Mouse (Mus musculus): Measurements from ENCODE around the gene Sirt3. TPM values are rescaled to one million over a fixed set of nuclear protein-coding genes. Genes with fewer than 3 reads are reported as not detected.
"Not testable (repeated sequence)": the region's sequence is repeated elsewhere in the genome, so short reads cannot be mapped to it uniquely, and the experiment has no call there.

Gene Sirt3
- polyA plus RNA-seq, 1 experiment from 2014 or later = 24.7 TPM

DNA sequence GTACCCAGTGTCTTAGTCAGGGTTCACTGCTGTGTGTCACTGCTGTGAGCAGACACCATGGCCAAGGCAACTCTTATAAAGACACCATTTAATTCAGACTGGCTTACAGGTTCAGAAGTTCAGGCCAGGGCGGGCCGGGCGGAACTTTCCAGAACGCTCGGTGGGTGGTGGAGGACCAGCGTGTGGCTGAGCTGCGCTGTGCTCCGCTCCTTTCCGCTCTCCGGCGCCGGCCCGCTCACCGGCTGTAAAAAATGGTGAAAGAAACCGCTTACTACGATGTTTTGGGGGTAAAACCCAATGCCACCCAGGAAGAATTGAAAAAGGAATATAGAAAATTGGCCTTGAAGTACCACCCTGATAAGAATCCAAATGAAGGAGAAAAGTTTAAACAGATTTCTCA, 8.5 kb upstream of the Sirt3 start:
- H3K27ac ChIP-seq; H3K9me3 ChIP-seq; H3K4me1 ChIP-seq; H3K4me3 ChIP-seq (replicated peaks); H3K27me3 ChIP-seq; H3K9ac ChIP-seq; ATAC-seq (ENCODE audit: low FRiP score); H3K4me2 ChIP-seq: not testable (repeated sequence)
- WGBS = 96% methylated on average over 16 of the region's 16 CpGs
- peaks cover 78% of the 10 kb centered on the region for H3K36me3 ChIP-seq (replicated peaks)

DNA sequence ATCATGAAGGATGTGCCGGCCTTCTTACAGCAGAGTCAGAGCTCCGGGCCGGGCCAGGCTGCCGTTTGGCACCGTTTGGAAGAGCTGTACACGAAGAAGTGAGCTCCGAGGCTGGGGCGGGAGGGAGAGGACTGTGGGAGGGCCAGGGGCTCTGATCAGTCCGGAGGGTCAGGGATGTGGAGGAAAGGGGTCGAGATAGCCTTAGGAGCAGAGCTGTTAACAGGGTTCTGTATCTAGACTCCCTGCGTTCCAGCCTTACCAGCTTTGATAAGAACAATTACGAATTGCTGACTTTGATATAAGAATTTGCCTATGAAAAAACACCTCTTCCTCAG, 327 bp upstream of the Sirt3 start:
- under 1% methylated on average over 12 of the region's 12 CpGs for WGBS
- peak; percentile 73 for ATAC-seq (ENCODE audit: low FRiP score)
- Histone ChIP-seq H3K27ac (peak overlapping the region; percentile 69), H3K4me2 (peak overlapping the region; percentile 66), H3K4me3 (replicated peaks) (peak overlapping the region; percentile 95), H3K36me3 (replicated peaks) (peaks cover 21% of the 10 kb centered on the region), H3K27me3 (no peaks in the 10 kb centered on the region), H3K4me1 (peaks cover 17% of the 10 kb centered on the region), H3K9me3 (no peaks in the 10 kb centered on the region), H3K9ac (peak overlapping the region; percentile 83)

GRCm38 (mm10) chr7:140880865-140881515, 1.1 kb downstream of the Sirt3 start:
- Histone ChIP-seq H3K9ac (peak overlapping the region; percentile 83), H3K4me1 (peaks cover 17% of the 10 kb centered on the region), H3K27me3 (no peaks in the 10 kb centered on the region), H3K4me2 (peak overlapping the region; percentile 66), H3K27ac (no peak overlapping the region), H3K36me3 (replicated peaks) (peaks cover 20% of the 10 kb centered on the region), H3K9me3 (no peaks in the 10 kb centered on the region), H3K4me3 (replicated peaks) (peak overlapping the region; percentile 95)
- ATAC-seq (ENCODE audit: low FRiP score) = no peak
- WGBS = 32% methylated on average over 8 of the region's 8 CpGs

DNA sequence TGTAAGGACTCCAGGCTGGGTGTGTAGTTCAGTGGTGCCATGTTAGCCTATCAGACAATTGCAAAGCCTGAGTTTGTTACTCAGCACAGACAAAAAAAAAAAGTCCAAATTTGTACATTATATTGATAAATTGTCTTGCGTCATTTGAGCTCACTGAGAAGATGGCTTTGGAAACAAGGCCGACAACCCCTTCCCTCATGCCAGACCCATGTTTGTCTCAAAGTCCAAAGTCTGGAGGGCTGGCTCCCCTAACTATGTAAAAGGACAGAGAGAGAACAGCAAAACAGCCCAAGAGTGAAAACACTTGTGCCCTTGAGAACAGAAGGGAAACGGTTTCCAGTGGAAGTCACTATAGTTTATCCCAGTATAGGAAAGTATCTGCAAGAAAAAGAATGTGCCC, 1.7 kb downstream of the Sirt3 start:
- 91% methylated on average over 3 of the region's 3 CpGs for WGBS
- no peak for ATAC-seq (ENCODE audit: low FRiP score)
- H3K4me1 ChIP-seq = peaks cover 17% of the 10 kb centered on the region
- no peaks in the 10 kb centered on the region for H3K27me3 ChIP-seq
- no peaks in the 10 kb centered on the region for H3K9me3 ChIP-seq
- no peak overlapping the region for H3K4me3 ChIP-seq (replicated peaks)
- H3K27ac ChIP-seq = no peak overlapping the region
- H3K4me2 ChIP-seq = peak overlapping the region; percentile 66; the same call in 1 of the 2 replicates
- no peak overlapping the region for H3K9ac ChIP-seq
- H3K36me3 ChIP-seq (replicated peaks) = peaks cover 22% of the 10 kb centered on the region

DNA sequence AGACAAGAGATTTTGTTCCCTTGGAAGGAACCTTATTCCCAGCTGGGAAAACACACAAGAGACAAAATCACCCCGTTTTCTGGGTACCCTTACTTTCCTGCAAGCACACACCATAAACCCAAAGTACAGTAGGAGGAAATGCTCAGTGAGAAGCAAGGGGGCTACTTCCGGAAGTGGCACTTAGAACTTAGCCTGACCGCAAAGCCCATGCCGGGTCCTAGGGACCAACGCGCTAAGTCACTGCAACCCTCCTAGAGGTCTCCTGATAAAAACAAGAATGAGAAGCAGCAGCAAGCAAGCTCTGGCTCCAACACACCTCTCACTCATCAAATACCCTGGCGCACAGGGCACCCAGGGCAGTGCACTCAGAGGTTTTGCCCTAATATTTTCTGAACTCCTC, 2.8 kb downstream of the Sirt3 start:
- Histone ChIP-seq H3K27me3 (no peaks in the 10 kb centered on the region), H3K27ac (no peak overlapping the region), H3K4me1 (peaks cover 17% of the 10 kb centered on the region), H3K4me2 (no peak overlapping the region), H3K36me3 (replicated peaks) (peaks cover 30% of the 10 kb centered on the region), H3K9ac (no peak overlapping the region), H3K9me3 (no peaks in the 10 kb centered on the region), H3K4me3 (replicated peaks) (no peak overlapping the region)
- 92% methylated on average over 7 of the region's 7 CpGs for WGBS
- ATAC-seq (ENCODE audit: low FRiP score) = no peak

DNA sequence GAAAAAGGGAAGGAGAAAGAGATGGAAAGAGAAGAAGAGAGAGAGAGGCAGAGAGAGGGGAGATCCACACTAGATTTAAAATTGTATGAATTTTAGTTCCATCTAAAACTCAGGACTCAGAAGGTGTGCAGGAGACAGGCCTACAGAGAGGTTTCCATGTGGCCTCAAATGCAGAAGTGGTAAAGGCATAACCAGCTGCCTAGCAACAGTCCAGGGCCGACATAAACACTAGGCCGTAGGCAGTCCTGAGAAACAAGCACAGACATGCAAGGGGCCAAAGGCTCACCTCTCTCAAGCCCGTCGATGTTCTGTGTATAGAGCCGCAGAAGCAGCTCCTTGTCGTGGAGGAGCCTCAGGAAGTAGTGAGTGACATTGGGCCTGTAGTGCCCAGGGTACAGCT, 4.7 kb downstream of the Sirt3 start:
- H3K9ac ChIP-seq = no peak overlapping the region; the same call in 1 of the 2 replicates
- no peak overlapping the region for H3K4me3 ChIP-seq (replicated peaks)
- no peak overlapping the region for H3K4me2 ChIP-seq
- peaks cover 33% of the 10 kb centered on the region for H3K36me3 ChIP-seq (replicated peaks)
- peaks cover 7% of the 10 kb centered on the region for H3K4me1 ChIP-seq
- no peaks in the 10 kb centered on the region for H3K27me3 ChIP-seq
- no peak for ATAC-seq (ENCODE audit: low FRiP score)
- 92% methylated on average over 6 of the region's 6 CpGs for WGBS
- no peak overlapping the region for H3K27ac ChIP-seq
- H3K9me3 ChIP-seq = no peaks in the 10 kb centered on the region

- peaks cover 39% of the 10 kb centered on the region for H3K36me3 ChIP-seq (replicated peaks)
- no peak overlapping the region for H3K9ac ChIP-seq
- H3K4me1 ChIP-seq = no peaks in the 10 kb centered on the region
- H3K4me2 ChIP-seq = no peak overlapping the region
- H3K27ac ChIP-seq = no peak overlapping the region
- H3K9me3 ChIP-seq = no peaks in the 10 kb centered on the region
- no peak for ATAC-seq (ENCODE audit: low FRiP score)
- H3K27me3 ChIP-seq = no peaks in the 10 kb centered on the region
- no peak overlapping the region for H3K4me3 ChIP-seq (replicated peaks)
- 87% methylated on average over 4 of the region's 4 CpGs for WGBS
Measured at GRCm38 (mm10) chr7:140874224-140874623, 7.9 kb downstream of the Sirt3 start.

GRCm38 (mm10) chr7:140864761-140865160, 17.3 kb downstream of the Sirt3 start:
- no peak overlapping the region for H3K9ac ChIP-seq
- H3K4me1 ChIP-seq = 0 out of 2 replicates have a peak, but pooled peaks cover under 1% of the 10 kb centered on the region
- H3K4me2 ChIP-seq = no peak overlapping the region
- H3K27me3 ChIP-seq = no peaks in the 10 kb centered on the region
- no peaks in the 10 kb centered on the region for H3K9me3 ChIP-seq
- ATAC-seq (ENCODE audit: low FRiP score) = no peak
- WGBS = 95% methylated on average over 12 of the region's 12 CpGs
- H3K27ac ChIP-seq = no peak overlapping the region
- H3K36me3 ChIP-seq (replicated peaks) = peaks cover 65% of the 10 kb centered on the region
- no peak overlapping the region for H3K4me3 ChIP-seq (replicated peaks)

DNA sequence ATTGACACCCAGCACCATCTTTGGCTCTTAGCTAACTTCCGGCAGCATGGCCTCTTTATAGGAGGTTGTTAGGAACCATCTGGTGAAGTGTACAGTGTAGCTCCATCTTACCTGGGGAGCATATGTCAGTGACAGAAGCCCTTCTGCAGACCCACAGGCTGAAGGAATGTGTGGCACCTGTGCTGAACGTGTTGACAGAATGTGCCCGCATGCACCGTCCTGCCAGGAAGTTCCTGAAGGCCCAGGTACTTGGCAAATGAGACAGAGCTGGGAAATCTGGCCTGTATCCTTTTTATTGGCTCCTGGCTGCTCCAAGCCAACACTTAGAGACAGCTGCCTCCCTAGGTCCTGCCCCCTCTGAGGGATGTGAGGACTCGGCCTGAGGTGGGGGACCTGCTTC, 21.4 kb downstream of the Sirt3 start:
- no peak for ATAC-seq (ENCODE audit: low FRiP score)
- Histone ChIP-seq H3K4me2 (no peak overlapping the region), H3K9ac (no peak overlapping the region), H3K9me3 (no peaks in the 10 kb centered on the region), H3K4me1 (peaks cover 22% of the 10 kb centered on the region), H3K36me3 (replicated peaks) (peaks cover 63% of the 10 kb centered on the region), H3K27me3 (no peaks in the 10 kb centered on the region), H3K4me3 (replicated peaks) (no peak overlapping the region), H3K27ac (no peak overlapping the region)
- WGBS = 94% methylated on average over 5 of the region's 5 CpGs

DNA sequence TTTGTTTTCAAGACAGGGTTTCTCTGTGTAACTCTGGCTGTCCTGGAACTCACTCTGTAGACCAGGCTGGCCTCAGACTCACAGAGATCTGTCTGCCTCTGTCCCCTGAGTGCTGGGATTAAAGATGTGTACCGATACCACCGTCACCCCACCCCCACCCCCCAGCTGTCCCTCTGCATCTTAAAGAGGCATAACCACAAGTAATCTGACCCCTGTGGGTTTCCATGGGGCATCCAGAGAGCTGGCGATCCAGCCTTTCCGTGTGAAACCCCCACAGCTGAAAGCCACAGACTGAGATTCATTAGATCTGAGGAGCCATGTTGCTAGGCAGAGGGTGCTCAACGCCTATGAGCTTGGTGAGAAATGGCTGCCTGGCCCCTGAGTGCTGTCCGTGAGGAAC, 22.1 kb downstream of the Sirt3 start:
- peaks cover 29% of the 10 kb centered on the region for H3K4me1 ChIP-seq
- H3K36me3 ChIP-seq (replicated peaks) = peaks cover 62% of the 10 kb centered on the region
- 81% methylated on average over 6 of the region's 6 CpGs for WGBS
- no peaks in the 10 kb centered on the region for H3K27me3 ChIP-seq
- no peak for ATAC-seq (ENCODE audit: low FRiP score)
- H3K9me3 ChIP-seq = no peaks in the 10 kb centered on the region
- no peak overlapping the region for H3K27ac ChIP-seq
- H3K4me3 ChIP-seq (replicated peaks) = no peak overlapping the region
- H3K4me2 ChIP-seq = no peak overlapping the region
- no peak overlapping the region for H3K9ac ChIP-seq

GRCm38 (mm10) chr7:140858746-140859145, 23.4 kb downstream of the Sirt3 start:
- no peak for ATAC-seq (ENCODE audit: low FRiP score)
- Histone ChIP-seq H3K4me2 (peak overlapping the region; percentile 97), H3K4me3 (replicated peaks) (0 out of 2 replicates have a peak overlapping the region, but pooled peaks have one; percentile 78), H3K9ac (no peak overlapping the region), H3K4me1 (peaks cover 32% of the 10 kb centered on the region), H3K27me3 (no peaks in the 10 kb centered on the region), H3K27ac (no peak overlapping the region), H3K36me3 (replicated peaks) (peaks cover 60% of the 10 kb centered on the region), H3K9me3 (no peaks in the 10 kb centered on the region)
- WGBS = 94% methylated on average over 8 of the region's 8 CpGs

GRCm38 (mm10) chr7:140857550-140858505, 24.3 kb downstream of the Sirt3 start, which contains the start of gene Bet1l:
TSS of gene Bet1l (minus strand) at chr7:140857577.
- H3K27me3 ChIP-seq = no peaks in the 10 kb centered on the region
- H3K9ac ChIP-seq = peak within 1 kb of the TSS; percentile 90
- H3K4me2 ChIP-seq = peak within 1 kb of the TSS; percentile 97
- ATAC-seq (ENCODE audit: low FRiP score) = peak; percentile 57
- H3K4me3 ChIP-seq (replicated peaks) = peak within 1 kb of the TSS; percentile 78
- H3K27ac ChIP-seq = peak within 1 kb of the TSS; percentile 89
- 39% methylated on average over 40 of the region's 40 CpGs for WGBS
- peaks cover 32% of the 10 kb centered on the region for H3K4me1 ChIP-seq
- H3K36me3 ChIP-seq (replicated peaks) = peaks cover 60% of the 10 kb centered on the region
- no peaks in the 10 kb centered on the region for H3K9me3 ChIP-seq
